Mouse (Mus musculus): ENCODE data around the gene Ccdc142. TPM values are rescaled to one million over a fixed set of nuclear protein-coding genes. Genes with fewer than 3 reads are reported as not detected.
A peak's percentile ranks its signal among the peaks of the same experiment; 100 is the strongest.

The Ccdc142 gene
- polyA plus RNA-seq, 1 experiment from 2014 or later: 2.1 TPM

GRCm38 (mm10) chr6:83095968-83096367, 5.4 kb upstream of the Ccdc142 start:
- 0 out of 2 replicates have a peak, but pooled peaks cover under 1% of the 10 kb centered on the region for H3K4me1 ChIP-seq (ENCODE audit: control insufficient read depth, insufficient read depth, low read length)
- no peak overlapping the region for H3K27ac ChIP-seq (ENCODE audit: low read depth, low read length)
- 35% methylated on average over 6 of the region's 6 CpGs for WGBS (ENCODE audit: insufficient replicate concordance)
- peaks cover 2% of the 10 kb centered on the region; the same call in 1 of the 2 replicates for H3K27me3 ChIP-seq (ENCODE audit: control insufficient read depth, insufficient read depth, low read length)
- ATAC-seq (replicated peaks; ENCODE audit: insufficient number of reproducible peaks, low FRiP score, low TSS enrichment): no peak
- H3K9ac ChIP-seq (ENCODE audit: low read depth, low read length): no peak overlapping the region
- H3K9me3 ChIP-seq (replicated peaks; ENCODE audit: control insufficient read depth, low read length): no peaks in the 10 kb centered on the region
- no peak overlapping the region for H3K4me3 ChIP-seq (ENCODE audit: low read depth, low read length)
- H3K36me3 ChIP-seq (ENCODE audit: control insufficient read depth, insufficient read depth, low read length): no peaks in the 10 kb centered on the region
- H3K4me2 ChIP-seq: no peak overlapping the region

GRCm38 (mm10) chr6:83098411-83098810, 3.0 kb upstream of the Ccdc142 start:
- ATAC-seq (replicated peaks; ENCODE audit: insufficient number of reproducible peaks, low FRiP score, low TSS enrichment): no peak
- Histone ChIP-seq H3K9me3 (replicated peaks; ENCODE audit: control insufficient read depth, low read length) (no peaks in the 10 kb centered on the region), H3K27ac (ENCODE audit: low read depth, low read length) (no peak overlapping the region), H3K4me1 (ENCODE audit: control insufficient read depth, insufficient read depth, low read length) (peaks cover 14% of the 10 kb centered on the region), H3K4me2 (no peak overlapping the region), H3K9ac (ENCODE audit: low read depth, low read length) (no peak overlapping the region), H3K4me3 (ENCODE audit: low read depth, low read length) (no peak overlapping the region), H3K27me3 (ENCODE audit: control insufficient read depth, insufficient read depth, low read length) (0 out of 2 replicates have a peak, but pooled peaks cover 2% of the 10 kb centered on the region), H3K36me3 (ENCODE audit: control insufficient read depth, insufficient read depth, low read length) (no peaks in the 10 kb centered on the region)
- WGBS (ENCODE audit: insufficient replicate concordance): 67% methylated on average over 2 of the region's 2 CpGs

GRCm38 (mm10) chr6:83101688-83102556, 521 bp downstream of the Ccdc142 start:
- Histone ChIP-seq H3K4me1 (ENCODE audit: control insufficient read depth, insufficient read depth, low read length) (peaks cover 15% of the 10 kb centered on the region), H3K9me3 (replicated peaks; ENCODE audit: control insufficient read depth, low read length) (no peaks in the 10 kb centered on the region), H3K4me2 (peak overlapping the region; percentile 87), H3K27me3 (ENCODE audit: control insufficient read depth, insufficient read depth, low read length) (no peaks in the 10 kb centered on the region), H3K4me3 (ENCODE audit: low read depth, low read length) (peak overlapping the region; percentile 87), H3K27ac (ENCODE audit: low read depth, low read length) (peak overlapping the region; percentile 68), H3K36me3 (ENCODE audit: control insufficient read depth, insufficient read depth, low read length) (no peaks in the 10 kb centered on the region), H3K9ac (ENCODE audit: low read depth, low read length) (peak overlapping the region; percentile 85)
- under 1% methylated on average over 72 of the region's 74 CpGs for WGBS (ENCODE audit: insufficient replicate concordance)
- peak; percentile 76 for ATAC-seq (replicated peaks; ENCODE audit: insufficient number of reproducible peaks, low FRiP score, low TSS enrichment)

- peaks cover 22% of the 10 kb centered on the region for H3K4me1 ChIP-seq (ENCODE audit: control insufficient read depth, insufficient read depth, low read length)
- H3K4me3 ChIP-seq (ENCODE audit: low read depth, low read length): peak overlapping the region; percentile 87; the same call in 1 of the 2 replicates
- H3K9ac ChIP-seq (ENCODE audit: low read depth, low read length): peak overlapping the region; percentile 22; the same call in 1 of the 2 replicates
- H3K9me3 ChIP-seq (replicated peaks; ENCODE audit: control insufficient read depth, low read length): no peaks in the 10 kb centered on the region
- H3K27me3 ChIP-seq (ENCODE audit: control insufficient read depth, insufficient read depth, low read length): no peaks in the 10 kb centered on the region
- no peak overlapping the region for H3K27ac ChIP-seq (ENCODE audit: low read depth, low read length)
- ATAC-seq (replicated peaks; ENCODE audit: insufficient number of reproducible peaks, low FRiP score, low TSS enrichment): peak; percentile 15
- 36% methylated on average over 11 of the region's 11 CpGs for WGBS (ENCODE audit: insufficient replicate concordance)
- H3K36me3 ChIP-seq (ENCODE audit: control insufficient read depth, insufficient read depth, low read length): no peaks in the 10 kb centered on the region
- H3K4me2 ChIP-seq: peak overlapping the region; percentile 87
Measured at GRCm38 (mm10) chr6:83103130-83103650, 1.8 kb downstream of the Ccdc142 start.

- ATAC-seq (replicated peaks; ENCODE audit: insufficient number of reproducible peaks, low FRiP score, low TSS enrichment): no peak
- WGBS (ENCODE audit: insufficient replicate concordance): 78% methylated on average over 4 of the region's 4 CpGs
- Histone ChIP-seq H3K4me2 (no peak overlapping the region), H3K27ac (ENCODE audit: low read depth, low read length) (no peak overlapping the region), H3K9me3 (replicated peaks; ENCODE audit: control insufficient read depth, low read length) (no peaks in the 10 kb centered on the region), H3K4me3 (ENCODE audit: low read depth, low read length) (no peak overlapping the region), H3K36me3 (ENCODE audit: control insufficient read depth, insufficient read depth, low read length) (no peaks in the 10 kb centered on the region), H3K4me1 (ENCODE audit: control insufficient read depth, insufficient read depth, low read length) (peaks cover 24% of the 10 kb centered on the region), H3K27me3 (ENCODE audit: control insufficient read depth, insufficient read depth, low read length) (no peaks in the 10 kb centered on the region), H3K9ac (ENCODE audit: low read depth, low read length) (no peak overlapping the region)
Measured at GRCm38 (mm10) chr6:83104158-83104557, 2.8 kb downstream of the Ccdc142 start.

GRCm38 (mm10) chr6:83107566-83108400, 6.4 kb downstream of the Ccdc142 start:
- Histone ChIP-seq H3K27me3 (ENCODE audit: control insufficient read depth, insufficient read depth, low read length) (no peaks in the 10 kb centered on the region), H3K27ac (ENCODE audit: low read depth, low read length) (no peak overlapping the region), H3K4me2 (peak overlapping the region; percentile 82), H3K36me3 (ENCODE audit: control insufficient read depth, insufficient read depth, low read length) (no peaks in the 10 kb centered on the region), H3K4me1 (ENCODE audit: control insufficient read depth, insufficient read depth, low read length) (peaks cover 28% of the 10 kb centered on the region), H3K9me3 (replicated peaks; ENCODE audit: control insufficient read depth, low read length) (no peaks in the 10 kb centered on the region), H3K4me3 (ENCODE audit: low read depth, low read length) (peak overlapping the region; percentile 66), H3K9ac (ENCODE audit: low read depth, low read length) (peak overlapping the region; percentile 18; the same call in 1 of the 2 replicates)
- ATAC-seq (replicated peaks; ENCODE audit: insufficient number of reproducible peaks, low FRiP score, low TSS enrichment): no peak
- 29% methylated on average over 13 of the region's 13 CpGs for WGBS (ENCODE audit: insufficient replicate concordance)

- H3K36me3 ChIP-seq (ENCODE audit: control insufficient read depth, insufficient read depth, low read length): no peaks in the 10 kb centered on the region
- peak within 1 kb of the TSS; percentile 65 for H3K27ac ChIP-seq (ENCODE audit: low read depth, low read length)
- no peaks in the 10 kb centered on the region for H3K27me3 ChIP-seq (ENCODE audit: control insufficient read depth, insufficient read depth, low read length)
- H3K4me3 ChIP-seq (ENCODE audit: low read depth, low read length): peak within 1 kb of the TSS; percentile 66
- H3K9me3 ChIP-seq (replicated peaks; ENCODE audit: control insufficient read depth, low read length): no peaks in the 10 kb centered on the region
- peak within 1 kb of the TSS; percentile 82 for H3K4me2 ChIP-seq
- WGBS (ENCODE audit: insufficient replicate concordance): under 1% methylated on average over 76 of the region's 76 CpGs
- peak within 1 kb of the TSS; percentile 82 for H3K9ac ChIP-seq (ENCODE audit: low read depth, low read length)
- peak; percentile 79 for ATAC-seq (replicated peaks; ENCODE audit: insufficient number of reproducible peaks, low FRiP score, low TSS enrichment)
- peaks cover 21% of the 10 kb centered on the region for H3K4me1 ChIP-seq (ENCODE audit: control insufficient read depth, insufficient read depth, low read length)
Measured at GRCm38 (mm10) chr6:83108762-83109668, 7.6 kb downstream of the Ccdc142 start, which contains the start of gene Mrpl53. Mrpl53 (plus strand) TSS chr6:83109040.
